Mouse (Mus musculus) retina, adult 2 months (tissue): ENCODE data around the gene Coq8b.

Experiments used
- DNase-seq: peaks from one replicate; pipeline ENCODE4 v3.0.0-alpha.2; 2012; ENCODE audit warnings: low read depth, low spot score

Coq8b gene

DNA sequence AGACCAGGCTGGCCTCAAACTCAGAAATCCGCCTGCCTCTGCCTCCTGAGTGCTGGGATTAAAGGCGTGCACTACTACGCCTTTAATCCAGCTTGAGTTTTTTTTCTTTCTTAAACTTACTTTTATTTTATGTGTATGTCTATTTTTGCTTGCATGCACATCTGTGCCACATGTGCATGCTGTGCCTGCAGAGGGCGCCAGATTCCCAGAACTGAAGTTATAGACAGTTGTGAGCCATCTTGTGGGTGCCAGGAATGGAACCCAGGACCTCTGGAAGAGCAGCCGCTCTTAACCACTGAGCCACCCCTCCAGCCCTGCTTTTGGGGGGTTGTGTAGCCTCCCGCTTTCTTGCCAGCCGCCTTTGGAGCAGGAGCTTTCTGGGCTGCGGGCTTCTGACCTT is 38.6 kb downstream of the Coq8b start:
- no peak for DNase-seq

GRCm38 (mm10) chr7:27273739-27274351 is 41.0 kb downstream of the Coq8b start:
- no peak for DNase-seq

GRCm38 (mm10) chr7:27274916-27275315 is 42.1 kb downstream of the Coq8b start:
- DNase-seq: no peak

DNA sequence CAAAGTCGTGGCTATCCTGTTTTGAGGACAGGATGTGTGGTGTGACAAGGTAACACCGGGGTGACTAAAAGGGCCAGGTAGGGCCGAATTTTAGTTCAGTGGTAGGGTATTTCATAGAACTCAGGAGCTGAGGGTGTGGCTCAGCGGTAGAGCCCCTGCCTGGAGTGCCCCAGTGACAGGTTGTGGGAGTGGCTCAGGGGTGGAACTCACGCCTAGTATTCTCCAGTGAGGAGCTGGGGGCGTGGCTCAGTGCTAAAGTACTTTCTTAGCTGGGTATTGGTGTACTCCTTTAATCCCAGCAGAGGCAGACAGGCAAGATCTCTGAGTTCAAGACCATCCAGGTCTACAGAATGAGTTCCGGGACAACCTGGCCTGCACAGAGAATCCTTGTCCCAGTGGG is 43.2 kb downstream of the Coq8b start:
- no peak for DNase-seq

GRCm38 (mm10) chr7:27277191-27277590 is 44.4 kb downstream of the Coq8b start:
- DNase-seq: no peak

- no peak for DNase-seq
Observed at GRCm38 (mm10) chr7:27281717-27282116, 48.9 kb downstream of the Coq8b start.

DNA sequence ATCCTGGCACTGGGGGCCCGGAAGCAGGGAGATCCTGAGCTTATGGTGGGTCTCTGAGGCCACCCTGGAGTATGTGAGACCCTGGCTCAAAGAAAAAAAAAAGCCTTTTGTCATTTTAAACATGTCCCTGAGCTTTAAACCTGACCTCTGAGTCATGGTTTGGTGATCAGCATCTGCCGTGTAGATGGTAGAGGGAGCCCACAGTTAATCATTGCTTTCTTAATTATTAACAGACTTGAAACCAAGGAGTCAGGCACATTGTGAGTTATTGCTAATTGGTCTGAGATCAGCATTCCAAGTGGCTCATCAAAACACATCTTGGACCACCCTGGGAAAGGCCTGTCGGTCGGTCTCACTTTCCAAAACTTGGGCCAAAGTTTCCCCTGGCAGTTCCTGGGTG is 49.4 kb downstream of the Coq8b start:
- no peak for DNase-seq

DNA sequence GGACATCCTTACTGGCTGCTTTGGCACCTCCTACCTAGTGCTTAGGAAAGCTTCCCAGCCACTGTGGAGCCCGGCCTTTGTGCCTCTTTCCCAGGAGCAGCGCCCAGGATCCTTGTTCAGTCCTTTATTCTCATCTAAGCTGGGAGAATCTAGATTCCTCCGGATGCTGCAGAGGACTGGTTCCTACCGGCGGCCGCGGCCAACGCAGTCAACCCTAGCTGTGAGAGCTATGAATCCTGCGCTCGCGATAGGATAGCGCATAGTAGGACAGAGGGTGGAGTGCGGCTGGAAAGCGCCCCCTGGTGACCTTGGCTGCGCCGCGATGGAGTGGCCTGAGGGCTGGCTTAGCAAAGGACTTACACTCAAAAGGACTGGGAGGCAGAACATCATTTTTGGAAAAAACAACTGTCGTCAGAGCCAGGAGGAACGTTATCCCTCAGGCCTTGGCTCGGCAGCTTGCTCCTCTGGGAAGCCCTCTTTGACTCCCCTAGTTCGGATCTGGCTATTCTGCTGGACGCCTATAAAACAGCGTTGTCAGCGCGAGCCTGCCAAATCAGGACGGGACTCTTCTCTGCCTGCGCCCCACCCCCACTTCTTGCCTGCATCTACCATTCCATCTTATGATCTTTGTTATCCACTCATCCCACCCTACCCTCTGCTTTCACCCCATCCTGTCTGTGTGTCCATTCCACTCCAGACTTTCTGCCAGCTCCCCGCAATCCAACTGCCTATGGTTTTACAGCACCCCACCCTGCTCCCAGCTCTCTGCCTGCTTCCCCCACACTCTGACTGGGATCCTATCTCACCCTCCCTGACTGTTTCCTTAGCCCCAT is 52.3 kb downstream of the Coq8b start:
- DNase-seq: no peak

GRCm38 (mm10) chr7:27285698-27286066 is 52.9 kb downstream of the Coq8b start:
- peak; percentile 16 for DNase-seq

- no peak for DNase-seq
Observed at GRCm38 (mm10) chr7:27288732-27289131, 55.9 kb downstream of the Coq8b start.

GRCm38 (mm10) chr7:27290555-27290954 is 57.7 kb downstream of the Coq8b start:
- DNase-seq: no peak

DNA sequence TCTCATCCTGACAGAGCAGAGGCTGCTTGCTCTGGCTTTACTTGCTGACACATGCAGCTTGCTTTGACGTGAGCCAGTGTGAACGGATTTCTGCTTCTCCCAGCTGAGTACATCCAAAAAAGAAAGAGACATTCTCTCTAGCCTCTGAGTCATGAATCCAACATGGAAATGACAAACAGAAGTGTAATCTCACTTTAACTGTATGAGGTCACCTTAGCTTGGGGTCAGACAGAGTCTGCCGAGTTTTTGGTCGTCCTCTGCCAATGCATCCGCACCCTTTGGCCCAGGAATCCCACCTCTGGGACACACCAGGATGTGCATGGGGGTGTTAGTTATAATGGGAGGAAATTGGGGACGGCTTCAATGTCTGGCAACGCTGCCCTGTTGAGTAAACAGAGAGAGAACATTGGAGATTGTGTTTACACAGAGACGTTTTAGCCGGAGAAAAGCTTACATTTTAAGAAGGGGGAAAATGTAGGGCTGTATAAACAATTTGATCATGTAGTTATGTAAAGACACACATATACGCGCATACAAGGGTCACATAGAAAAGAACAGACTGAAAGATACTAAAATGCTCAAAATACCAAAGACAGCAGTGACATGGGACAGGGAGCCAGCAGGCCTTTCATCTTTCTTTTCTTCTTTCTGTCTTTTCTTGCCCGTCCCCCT is 59.1 kb downstream of the Coq8b start:
- DNase-seq: no peak

GRCm38 (mm10) chr7:27295956-27296355 is 63.1 kb downstream of the Coq8b start:
- DNase-seq: no peak

DNA sequence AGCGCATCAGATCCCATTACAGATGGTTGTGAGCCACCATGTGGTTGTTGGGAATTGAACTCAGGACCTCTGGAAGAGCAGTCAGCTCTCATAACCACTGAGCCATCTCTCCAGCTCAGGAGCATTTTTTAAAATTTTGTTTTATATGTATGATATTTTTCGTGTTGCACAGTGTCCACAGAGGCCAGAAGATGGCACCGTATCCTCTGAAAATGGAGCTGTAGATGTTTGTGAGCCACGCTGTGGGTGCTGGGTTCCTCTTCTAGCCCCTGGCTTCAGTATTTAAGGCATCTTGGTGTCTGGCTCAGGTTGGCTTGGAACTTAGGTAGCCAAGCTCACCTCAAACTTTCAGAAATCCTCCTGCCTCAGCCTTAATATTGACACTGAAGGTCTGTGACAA is 63.7 kb downstream of the Coq8b start:
- no peak for DNase-seq

DNA sequence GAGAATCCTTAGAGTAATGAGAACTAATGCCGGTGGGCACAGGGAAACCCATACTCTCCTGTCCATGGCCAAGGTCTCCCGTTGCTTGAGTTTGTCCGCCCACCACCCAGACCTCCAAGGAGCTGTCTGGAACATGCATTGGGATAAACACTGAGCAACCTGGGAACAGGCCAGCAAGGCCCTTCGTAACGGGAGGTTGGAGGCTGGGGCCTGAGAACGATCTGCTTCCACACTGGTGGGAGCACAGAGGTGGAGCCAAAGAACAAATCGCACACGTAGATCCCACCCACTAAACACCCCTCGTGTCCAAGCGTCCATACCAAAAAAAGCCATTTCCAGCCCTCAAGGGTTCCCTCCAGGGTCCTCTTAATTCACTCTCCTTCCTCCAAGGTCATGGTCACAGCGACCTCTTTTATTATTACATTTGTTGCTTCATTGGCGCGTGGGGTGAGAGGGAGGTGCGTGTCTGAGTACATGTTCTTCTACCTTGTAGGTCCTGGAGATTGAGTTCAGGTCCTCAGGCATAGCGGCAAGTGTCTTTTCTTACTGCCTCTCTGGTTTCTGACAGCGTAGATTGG is 65.3 kb downstream of the Coq8b start:
- no peak for DNase-seq

- no peak for DNase-seq
Observed at GRCm38 (mm10) chr7:27298816-27299215, 66.0 kb downstream of the Coq8b start.

DNA sequence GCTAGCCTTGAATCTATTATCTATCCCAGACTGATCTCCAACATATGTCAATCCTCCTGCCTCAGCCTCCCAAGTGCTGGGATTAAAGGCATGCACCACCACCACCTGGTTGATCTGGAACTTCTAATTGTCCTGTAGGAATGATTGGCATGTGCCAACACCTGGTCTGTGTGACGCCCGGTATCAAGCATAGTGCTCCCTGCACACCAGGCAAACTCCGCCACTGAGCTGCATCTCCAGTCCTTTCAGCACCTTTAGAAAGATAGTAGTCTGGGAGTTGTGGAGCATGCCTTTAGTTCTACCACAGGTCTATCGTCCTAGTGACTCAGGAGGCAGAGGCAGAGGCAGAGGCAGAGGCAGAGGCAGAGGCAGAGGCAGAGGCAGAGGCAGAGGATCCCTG is 67.5 kb downstream of the Coq8b start:
- no peak for DNase-seq

GRCm38 (mm10) chr7:27300801-27301200 is 68.0 kb downstream of the Coq8b start:
- DNase-seq: no peak

- peak; percentile 40 for DNase-seq
Observed at GRCm38 (mm10) chr7:27302172-27302571, 69.3 kb downstream of the Coq8b start.

DNA sequence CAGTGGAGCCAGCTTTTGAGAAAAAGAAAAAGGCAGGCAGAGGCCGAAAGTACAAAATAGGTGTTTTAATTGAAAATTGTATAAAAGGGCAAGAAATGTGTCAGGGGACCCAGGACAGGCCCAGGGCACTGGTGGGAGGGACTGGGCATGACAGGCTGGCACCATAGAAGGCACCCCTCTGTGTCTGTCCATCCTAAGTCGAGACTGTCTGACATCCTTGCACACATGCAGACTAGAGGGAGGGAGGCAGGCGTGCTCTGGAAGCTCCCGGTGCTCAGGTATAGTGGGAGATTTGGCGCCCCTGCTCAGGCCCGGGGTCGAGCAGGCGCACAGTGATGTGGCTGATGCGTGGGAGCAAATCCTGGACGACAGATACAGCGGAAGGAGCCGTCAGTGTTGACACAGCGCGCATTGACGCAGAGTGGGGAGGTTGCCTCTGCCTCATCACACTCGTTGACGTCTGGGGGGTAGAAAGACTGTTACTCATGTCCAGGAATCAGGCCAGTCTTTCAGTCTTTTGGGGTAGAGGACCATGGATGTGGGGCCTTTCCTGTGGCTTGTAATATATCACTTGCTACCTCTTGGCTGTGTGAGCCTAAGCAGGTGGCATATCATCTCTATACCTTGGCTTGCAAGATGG is 72.4 kb downstream of the Coq8b start:
- DNase-seq: no peak

- no peak for DNase-seq
Observed at GRCm38 (mm10) chr7:27306161-27307160, 73.6 kb downstream of the Coq8b start.
